Mouse (Mus musculus): Measurements from ENCODE around the gene Slc4a5.
"Not testable (repeated sequence)": the region's sequence is repeated elsewhere in the genome, so short reads cannot be mapped to it uniquely, and the experiment has no call there.

The Slc4a5 gene

DNA sequence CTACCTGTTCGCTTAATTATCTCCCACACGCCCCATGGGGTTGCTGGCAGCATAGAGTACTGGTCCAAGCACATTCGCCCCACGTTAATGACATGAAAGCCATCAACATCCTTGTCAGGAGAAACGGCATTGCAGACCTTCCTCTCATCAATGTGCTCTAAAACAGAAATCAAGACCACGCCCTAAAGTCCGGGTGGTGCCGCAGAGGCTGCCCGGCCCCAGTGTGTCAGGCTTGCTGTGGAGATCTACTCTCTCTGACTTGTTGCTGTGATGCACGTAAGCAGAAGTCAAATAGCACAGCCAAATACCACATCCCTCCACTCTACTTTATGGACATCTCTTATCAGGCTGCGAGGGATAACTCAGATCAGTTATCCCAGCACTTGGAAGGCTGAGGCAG is 91.6 kb downstream of the Slc4a5 start:
- no peak for DNase-seq (ENCODE audit: low read depth)

DNA sequence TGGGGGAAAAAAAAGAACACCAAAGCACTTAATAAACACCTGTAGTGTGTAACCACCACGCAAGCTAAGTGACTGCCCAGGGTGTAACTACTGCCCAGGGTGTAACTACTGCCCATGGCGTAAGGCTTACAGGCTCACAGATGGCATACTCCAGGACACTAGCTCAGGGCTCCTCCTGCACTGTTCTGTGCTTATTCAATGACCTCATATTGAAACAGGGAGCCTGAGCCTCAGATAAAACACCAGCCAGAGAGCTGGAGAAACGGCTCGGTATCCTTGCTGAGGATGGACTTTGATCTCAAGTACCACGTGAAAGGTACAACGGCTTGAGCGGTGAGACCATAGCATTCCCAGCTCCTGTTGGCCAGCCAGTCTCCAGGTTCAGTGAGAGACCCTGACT is 92.4 kb downstream of the Slc4a5 start:
- no peak for DNase-seq (ENCODE audit: low read depth)

DNA sequence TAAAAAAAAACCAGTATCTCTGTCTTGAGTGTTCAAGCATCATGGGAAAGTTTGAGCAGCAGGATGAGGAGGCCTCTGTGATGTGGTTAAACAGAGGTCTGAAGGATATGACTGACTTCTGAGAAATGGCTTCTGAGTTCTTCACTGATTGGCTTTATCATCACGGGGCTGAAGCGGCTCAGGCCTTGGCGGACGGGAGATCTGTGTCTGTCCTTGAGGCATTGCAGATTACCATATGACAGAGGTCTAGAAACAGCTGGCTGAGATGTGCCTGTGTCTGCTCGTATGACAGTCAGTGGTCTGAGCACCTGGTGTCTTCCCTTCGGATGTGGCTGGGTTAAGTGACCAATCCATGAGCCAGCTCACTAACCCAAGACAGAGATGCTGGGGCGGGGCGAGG is 92.9 kb downstream of the Slc4a5 start:
- no peak for DNase-seq (ENCODE audit: low read depth)

DNA sequence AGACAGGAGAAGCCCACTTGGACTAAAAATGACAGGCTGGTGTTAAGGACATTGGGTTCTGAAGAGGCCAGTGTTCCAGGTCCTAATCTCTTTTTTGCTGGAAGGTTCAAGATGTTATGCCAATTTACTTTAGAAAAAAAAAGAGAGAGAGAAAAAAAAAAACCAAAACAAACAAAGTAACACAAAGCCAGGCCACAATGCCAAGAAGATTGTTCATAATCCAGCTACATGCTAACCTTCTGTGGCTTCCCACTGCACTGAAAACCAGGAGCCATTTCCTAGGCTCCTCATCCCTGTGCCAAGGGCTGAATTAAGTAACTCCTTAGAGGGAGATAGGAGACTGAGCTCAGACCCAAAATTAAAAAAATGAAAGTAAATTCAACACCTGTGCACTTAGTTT is 95.7 kb downstream of the Slc4a5 start:
- DNase-seq (ENCODE audit: low read depth), result no peak

DNA sequence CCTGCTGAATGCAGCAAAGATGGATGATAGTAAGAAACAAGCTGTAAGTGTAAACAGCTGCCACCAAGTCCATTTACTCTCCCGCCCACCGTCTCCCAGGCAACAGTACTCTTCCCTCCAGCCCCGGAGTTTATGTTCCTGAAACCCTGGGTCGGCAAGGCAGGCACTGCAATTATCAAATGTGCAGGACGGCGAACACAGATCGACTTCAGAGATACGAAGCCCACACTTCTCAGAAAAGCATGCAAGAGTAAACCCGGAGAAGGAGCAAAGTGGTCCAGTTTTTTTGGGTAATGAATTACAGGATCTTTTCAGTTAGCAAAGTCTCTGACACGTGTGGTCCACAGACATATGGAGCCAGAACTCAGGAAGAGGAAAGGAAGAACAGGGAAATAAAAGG is 96.4 kb downstream of the Slc4a5 start:
- DNase-seq (ENCODE audit: low read depth), result no peak

DNA sequence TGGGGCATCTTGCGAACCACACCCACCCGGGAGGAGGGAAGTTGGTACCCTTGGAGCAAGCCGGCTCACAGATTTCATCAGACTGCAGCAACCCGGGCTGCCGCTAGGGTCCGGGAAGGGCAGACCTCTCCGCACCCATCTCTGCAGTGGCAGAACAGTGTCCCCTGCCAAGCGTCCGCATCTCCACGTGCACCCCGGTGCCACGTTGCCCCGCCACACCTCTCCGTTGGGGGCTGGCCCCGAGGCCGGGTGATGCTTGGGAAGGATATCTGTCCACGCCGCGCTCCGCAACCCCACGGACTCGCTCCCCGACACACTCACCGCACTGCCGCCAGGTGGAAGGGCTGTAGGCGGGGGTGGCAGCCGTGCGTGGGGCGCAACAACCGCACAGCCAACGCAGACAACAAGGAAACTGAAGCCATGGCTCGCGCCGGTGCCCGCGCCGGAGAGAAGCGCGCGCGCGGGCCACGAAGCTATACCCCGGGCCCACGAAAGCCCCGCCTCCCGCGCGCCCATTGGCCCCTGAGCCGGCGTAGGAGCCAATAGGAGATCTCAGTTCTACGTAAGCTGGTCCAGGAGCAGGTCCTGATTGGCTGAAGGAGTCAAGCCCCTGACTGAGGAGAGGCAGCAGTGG is 97.6 kb downstream of the Slc4a5 start:
- peak; percentile 79 for DNase-seq (ENCODE audit: low read depth)

DNA sequence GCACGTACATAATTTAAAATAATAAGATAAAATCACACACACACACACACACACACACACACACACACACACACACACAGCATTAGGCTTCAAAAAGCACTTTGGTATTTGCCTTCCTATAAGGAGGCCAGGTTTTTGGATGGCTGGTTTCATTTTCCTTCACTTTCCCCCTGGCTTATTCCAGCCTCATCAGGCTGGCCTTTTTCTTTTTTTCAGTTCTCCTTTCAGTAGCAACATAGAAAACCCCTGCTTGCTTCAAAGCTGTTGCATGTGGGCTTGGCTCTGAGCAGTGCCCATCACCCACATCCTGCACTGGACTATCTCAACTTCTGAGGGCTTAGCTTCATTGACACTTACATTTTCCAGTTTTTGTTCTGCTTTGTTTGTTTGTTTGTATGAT is 102.3 kb downstream of the Slc4a5 start:
- DNase-seq (ENCODE audit: low read depth), result no peak

DNA sequence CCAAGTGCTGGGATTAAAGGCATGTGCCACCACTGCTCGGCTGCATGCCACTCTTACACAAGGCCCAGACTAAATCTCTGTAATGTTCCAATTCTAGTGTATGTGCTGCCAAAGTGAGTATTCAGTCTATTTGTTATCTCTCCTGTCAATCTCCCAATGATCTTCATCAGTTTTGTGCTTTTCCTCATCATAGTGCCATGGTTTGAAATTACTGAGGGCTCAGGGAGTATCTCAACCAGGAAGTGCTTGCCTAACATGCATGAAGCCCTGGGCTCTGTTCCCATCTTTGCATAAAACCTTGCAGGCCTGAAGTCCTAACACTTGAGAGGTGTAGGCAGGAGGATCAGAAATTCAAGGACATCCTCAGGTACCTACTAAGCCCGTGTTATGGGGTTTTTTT is 103.2 kb downstream of the Slc4a5 start:
- DNase-seq (ENCODE audit: low read depth), result no peak

DNA sequence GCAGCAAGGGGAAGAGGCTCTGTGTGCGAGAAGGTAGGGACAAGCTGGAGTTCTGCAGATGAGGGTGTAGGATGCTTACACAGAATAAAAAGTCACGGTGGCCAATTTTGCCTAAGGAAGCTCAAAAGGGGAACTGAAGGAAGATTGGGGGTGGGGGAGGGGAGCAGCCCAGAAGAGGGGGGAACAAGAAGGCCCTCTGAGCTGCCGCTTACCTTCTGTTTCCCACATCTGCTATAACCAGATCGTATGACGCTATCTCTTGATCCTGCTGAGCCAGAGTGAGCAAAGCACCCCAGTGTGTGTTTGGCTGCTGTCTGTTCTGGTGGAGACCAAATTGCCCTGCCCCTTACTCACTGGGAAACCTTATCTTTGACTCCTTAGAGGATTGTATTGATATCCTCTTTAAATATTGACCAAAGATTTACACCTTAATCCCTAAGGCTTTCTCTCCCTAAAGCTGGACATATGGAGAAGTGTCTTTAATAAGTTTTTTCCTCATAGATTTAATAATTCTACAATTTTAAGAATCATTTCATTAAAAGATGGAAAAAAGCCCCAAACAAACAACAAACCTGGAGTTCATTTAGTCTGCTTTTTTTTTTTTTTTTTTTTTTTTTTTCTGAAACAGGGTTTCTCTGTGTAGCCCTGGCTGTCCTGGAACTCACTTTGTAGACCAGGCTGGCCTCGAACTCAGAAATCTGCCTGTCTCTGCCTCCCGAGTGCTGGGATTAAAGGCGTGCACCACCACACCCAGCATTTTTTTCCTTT is 104.2 kb downstream of the Slc4a5 start:
- DNase-seq (ENCODE audit: low read depth), result peak; percentile 49

DNA sequence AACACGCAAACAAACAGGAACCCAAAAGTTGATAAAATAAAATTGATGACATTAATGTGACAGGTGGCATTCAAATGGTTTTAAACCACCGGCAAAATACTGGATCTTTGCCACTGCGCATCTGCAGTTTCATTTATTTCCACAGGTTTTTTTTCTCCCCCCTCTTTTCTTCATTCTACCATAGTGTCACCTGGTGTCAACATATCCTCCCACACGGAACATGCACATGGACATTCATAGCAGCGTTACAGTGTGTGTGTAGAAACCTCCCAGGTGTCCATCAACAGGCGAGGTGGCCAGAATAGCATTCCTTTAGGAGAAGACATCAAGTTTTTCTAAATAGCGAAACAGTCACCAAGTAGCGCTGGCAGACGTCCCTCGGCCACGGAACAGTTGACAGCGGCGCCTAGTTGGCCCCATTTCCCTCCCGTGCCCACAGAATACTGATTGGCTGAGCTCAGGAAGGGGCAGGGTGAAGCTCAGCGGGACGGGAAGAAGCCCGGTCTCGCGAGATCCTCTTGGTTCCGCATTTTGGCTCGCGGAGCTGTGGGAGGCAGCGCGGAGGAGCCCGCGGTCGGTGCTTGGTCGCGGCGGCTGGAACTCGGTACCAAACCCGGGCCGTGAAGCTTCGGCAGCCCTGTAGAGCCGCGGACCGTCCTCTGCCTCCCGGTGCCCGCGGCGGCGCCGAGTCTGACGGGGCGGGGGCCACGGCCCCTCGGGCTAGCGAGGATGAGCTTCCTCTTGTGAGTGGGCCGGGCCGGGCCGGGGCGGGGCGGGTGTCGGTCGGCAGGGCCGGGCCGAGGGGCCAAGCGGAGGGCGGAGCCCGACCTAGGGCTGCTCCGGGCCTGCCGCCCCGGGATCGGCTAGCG is 106.1 kb downstream of the Slc4a5 start, which contains the start of the genes Mthfd2 and Mob1a:
Gene Mthfd2, minus strand, starts transcription at position 384 of the 869 bp plus-strand sequence.
Gene Mob1a, plus strand, starts transcription at position 492 of the 869 bp plus-strand sequence.
- peak; percentile 93 for DNase-seq (ENCODE audit: low read depth)

DNA sequence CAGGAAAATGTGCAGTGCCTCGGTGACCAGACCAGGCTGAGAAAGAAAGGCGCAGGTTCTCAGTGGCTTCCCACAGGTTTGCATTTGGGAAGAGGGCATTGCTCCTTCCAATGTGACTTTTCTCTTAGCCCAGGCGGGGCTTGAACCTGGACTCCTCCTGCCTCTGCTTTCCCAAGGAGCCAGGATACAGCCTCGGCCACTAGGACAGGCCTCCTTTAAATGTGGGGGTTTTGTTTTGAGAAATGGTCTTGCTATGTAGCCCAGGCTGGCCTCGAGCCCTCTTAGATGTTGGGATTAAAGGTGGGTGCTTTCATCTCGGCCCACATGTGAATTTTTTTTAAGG is 106.7 kb downstream of the Slc4a5 start:
- DNase-seq (ENCODE audit: low read depth), result no peak

DNA sequence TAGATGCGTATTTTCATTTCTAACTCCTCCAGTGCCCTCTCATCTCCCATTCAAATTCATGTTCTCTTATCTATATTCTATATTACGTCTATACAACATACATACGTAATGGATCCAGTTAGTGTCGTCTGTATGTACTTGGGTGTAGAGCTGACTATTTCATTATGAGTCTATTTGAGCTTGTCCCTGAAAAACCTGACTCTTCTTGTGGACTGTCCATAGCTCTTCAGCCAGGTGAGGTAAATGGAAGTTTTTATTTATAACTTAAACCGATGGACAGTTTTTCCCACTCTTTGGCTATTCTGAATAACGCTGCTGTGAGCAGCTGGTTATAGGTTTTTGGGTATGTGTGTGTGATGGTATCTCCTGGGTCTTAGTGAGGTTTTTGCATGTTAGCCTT is 107.1 kb downstream of the Slc4a5 start:
- no peak for DNase-seq (ENCODE audit: low read depth)

DNA sequence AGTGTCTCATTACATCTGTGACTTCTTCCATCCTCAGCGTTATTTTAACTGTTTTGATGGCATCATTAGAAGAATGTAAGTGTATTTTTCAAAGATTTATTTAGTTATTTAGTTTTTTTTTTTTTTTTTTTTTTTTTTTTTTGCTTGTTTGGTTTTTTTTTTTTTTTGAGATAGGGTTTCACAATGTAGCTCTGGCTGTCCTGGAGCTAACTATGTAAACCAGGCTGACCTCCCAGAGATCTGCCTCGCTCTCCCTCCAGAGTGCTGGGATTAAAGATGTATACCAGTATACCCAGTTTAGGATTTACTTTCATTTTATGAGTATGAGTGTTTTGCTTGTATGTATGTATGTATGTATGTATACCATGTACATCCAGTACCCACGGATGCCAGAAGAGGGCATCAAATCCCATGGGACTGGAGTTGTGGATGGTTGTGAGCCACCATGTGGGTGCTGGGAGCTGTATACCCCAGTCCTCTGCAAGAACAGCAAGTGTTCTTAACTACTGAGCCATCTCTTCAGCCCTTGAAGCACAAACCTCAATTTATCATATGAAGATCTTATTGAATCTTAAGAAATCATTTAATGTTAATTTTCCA is 108.1 kb downstream of the Slc4a5 start:
- no peak for DNase-seq (ENCODE audit: low read depth)

DNA sequence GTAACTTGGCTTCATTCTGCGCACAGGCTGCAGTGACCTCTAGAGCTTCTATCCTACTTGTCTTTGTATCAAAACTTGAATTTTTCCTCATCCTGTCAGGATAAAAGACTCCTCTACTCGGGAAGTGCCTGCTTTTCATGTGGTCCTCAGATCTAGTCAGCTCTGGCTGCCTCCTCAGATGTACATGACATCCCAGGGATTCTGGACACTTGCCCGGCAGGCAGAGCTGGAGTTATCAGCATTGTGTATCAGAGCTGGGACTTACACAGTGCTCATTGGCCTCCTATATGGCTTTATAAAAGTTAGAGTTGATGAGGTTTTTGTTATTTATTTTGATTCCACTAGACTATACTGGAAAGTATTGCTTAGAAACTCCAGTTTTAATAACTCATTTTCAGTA is 121.8 kb downstream of the Slc4a5 start:
- DNase-seq (ENCODE audit: low read depth), result no peak

DNA sequence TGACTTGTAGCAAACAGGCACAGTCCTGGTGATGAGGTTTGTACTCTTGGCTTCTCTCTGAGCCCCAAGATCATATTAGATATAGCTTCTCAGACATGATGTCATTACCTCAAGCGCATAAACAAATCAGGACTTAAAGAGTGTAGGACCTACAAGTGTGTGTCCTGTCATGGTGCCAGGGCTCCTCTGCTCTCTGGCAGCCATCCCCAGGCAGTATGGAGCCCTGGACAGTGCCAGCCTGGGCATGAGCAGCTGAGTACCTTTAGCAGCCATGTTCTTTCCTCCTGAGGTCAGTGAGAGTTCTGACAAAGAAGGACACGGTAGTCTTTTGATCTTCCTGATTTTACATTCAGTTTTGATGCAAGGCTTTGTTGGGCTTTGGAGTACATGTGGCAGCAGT is 123.3 kb downstream of the Slc4a5 start:
- no peak for DNase-seq (ENCODE audit: low read depth)

DNA sequence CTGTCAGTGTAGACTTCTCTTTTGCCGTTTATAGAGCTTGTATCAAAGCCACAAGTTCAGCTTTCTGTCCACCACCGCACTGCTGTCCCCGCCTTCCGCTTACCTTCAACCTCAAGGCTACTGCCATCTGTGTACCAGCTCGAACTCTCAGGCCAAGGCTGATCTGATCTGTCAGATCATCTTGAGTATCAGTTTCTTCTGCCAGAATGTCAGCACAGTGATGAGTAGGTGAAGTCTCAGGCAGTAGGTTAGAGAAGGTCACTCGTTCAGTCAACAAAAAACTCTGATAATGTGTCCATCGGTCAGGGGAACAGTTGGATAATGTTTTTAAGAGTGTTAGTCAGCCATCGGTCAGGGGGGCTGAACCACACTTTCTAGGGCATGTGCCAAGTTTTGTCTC is 125.7 kb downstream of the Slc4a5 start:
- not testable (repeated sequence) for DNase-seq (ENCODE audit: low read depth)

DNA sequence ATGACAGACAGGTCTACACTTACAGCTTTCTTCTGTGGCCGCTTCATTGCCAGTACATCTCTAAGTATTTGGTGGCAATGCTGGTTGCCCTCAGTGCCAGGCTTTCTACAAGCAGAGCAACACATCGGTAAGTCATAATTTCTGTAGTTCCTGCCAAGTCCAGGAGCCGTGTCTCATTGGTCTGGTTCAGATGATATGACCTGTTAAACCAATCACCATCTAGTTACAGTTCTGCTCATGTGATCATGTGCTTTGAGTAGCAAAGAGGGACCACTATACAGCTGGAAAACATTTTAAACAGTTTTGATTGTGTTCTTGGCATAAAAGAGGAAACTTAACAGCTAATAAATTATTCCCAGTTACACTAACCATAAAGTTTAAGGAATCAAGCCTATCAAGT is 128.3 kb downstream of the Slc4a5 start:
- no peak for DNase-seq (ENCODE audit: low read depth)

DNA sequence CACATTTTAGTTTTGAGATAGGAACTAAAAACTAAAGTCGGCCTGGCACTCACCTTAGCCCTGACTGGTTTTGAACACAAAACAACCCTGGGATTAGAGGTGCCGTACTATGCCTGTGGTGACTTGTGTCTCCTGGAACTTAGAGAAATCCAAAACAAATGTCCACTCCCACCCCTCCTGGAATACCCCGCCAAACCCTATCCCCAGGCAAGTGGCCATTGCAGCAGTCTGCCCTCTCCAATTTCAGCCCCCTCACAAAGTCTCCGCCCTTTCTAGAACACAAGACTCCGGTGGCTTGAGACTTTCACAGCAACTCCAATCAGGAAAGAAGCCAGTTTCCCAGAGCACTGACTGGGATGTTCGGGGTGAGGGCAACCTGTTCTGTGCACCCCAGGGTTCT is 129.2 kb downstream of the Slc4a5 start, which contains the start of gene Bola3:
Gene Bola3, plus strand, starts transcription at position 275 of the 400 bp plus-strand sequence.
- DNase-seq (ENCODE audit: low read depth), result no peak

DNA sequence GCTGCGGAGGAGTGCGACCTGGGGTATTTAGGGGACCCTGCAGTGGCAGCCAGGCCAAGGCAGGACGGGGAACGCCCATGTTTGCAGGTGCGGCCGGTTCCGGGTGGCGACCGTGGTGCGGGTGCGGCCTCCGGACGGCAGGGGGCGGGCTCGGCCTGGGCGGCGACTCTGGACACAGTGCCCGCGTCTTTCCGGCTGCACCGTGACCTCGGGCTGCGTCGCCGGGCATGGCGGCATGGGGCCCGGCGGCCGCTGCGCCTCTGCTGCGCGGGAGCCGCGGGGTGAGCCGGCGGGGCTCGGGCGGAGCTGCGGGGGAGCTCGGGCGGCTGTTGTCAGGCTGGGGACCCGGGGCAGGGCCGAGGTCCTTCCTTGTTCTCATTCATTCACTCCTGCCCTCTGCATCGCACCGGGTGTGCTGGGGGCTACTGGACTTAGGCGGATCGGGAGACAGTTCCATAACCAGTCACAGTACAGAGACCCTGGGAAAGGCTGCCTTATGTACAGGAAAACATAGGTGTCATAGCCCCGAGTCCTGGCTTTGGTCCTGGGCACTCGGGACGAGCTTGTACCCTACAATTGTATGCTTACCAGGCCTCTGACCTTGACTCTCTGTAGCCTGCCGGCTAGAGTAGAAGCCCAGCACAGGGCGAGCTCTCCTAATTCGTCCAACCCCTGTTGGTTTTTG is 129.8 kb downstream of the Slc4a5 start:
- DNase-seq (ENCODE audit: low read depth), result peak; percentile 77

DNA sequence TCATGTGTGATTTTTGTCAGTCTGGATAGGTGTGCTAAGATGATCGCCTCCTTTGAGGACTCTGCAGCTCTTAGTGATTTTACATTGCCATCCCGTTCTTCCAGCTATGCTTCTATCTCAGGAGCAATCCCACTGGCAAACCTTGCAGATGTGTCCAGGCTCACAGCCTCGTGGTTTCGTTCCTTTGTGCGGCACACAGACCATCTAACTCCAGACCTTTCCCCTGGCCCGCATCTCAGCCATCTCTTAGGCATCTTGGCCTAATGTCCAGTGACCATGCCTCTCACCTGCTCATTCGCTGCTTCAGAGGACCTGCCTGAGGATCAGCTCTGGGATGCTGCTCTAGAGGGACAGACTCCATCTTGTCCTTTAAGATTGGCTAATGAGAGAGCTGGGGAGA is 130.5 kb downstream of the Slc4a5 start:
- no peak for DNase-seq (ENCODE audit: low read depth)

DNA sequence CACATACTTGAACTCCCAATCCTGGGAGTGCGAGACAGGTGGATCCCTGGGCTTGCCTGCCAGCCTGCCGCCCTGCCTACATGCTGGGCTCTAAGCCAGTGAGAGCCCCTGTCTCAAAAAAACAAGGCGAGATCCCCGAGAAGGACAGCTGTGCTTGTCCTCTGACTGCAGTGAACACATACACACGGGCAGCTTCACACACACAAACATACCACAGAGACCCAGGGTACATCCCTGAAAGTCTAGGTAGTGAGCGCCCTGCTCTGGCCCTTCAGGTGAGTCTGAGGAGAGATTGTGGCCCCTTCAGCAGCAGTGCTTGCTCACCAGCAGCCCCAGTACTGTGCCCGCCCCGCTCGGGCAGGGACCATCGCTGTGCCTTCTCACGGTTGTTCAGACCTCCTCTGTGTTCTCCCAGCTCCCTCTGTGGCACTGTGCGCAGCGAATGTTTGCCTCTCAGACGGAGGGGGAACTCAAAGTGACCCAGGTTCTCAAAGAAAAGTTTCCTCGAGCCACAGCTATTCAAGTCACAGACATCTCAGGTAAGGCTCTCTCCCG is 131.3 kb downstream of the Slc4a5 start:
- no peak for DNase-seq (ENCODE audit: low read depth)

Measured in c-Kit-positive CD71-negative TER-119-negative erythroid progenitor cells, embryonic 14.5 days (primary cell).